Mouse (Mus musculus): ENCODE measurements at regions not wholly inside any gene's neighbourhood (a gene's known extent, or its start where the extent isn't known, plus 50 kb on each side); places are given as distances from the start of the nearest gene placed in this dataset.

GRCm38 (mm10) chr13:99040171-99040570 is 55.8 kb upstream of the 1700024P04Rik start:
- TF ChIP-seq POLR2A (IDR thresholded peaks at IDR 0.05; ENCODE audit: low read depth, low read length) (no peak), CTCF (conservative IDR thresholded peaks at IDR 0.05; ENCODE audit: insufficient read depth, insufficient read length, low read depth, low read length) (no peak)

All from kidney, adult 2 months (tissue).